Mouse (Mus musculus) embryonic facial prominence, embryonic 11.5 days (tissue): ENCODE results near the gene Plekhm3. TPM values are rescaled to one million over a fixed set of nuclear protein-coding genes. Genes with fewer than 3 reads are reported as not detected.

Experiments used
- ATAC-seq: fragments of 200-750 bp; cut with Nextera tagmentation; replicated peaks from 2 replicates; pipeline ENCODE4 v1.8.0; 2017; ENCODE audit warnings: low read depth; ENCODE audit not compliant: insufficient number of reproducible peaks, low FRiP score, low TSS enrichment
- DNase-seq: peaks from one replicate; pipeline ENCODE4 v3.0.0-alpha.2; 2015; ENCODE audit warnings: low spot score
- H3K27ac ChIP-seq: fragments of 300-500 bp; sonication (generic); replicated peaks from 2 replicates; pipeline ENCODE4 v1.5.1; 2014; ENCODE audit warnings: mild to moderate bottlenecking, low read depth, low read length, control low read depth
- H3K27me3 ChIP-seq: fragments of 300-500 bp; sonication (generic); 2 replicates; pipeline ENCODE4 v1.6.1; 2014; ENCODE audit warnings: mild to moderate bottlenecking, low read length, moderate library complexity, mixed read lengths; ENCODE audit not compliant: control insufficient read depth, insufficient read depth
- H3K36me3 ChIP-seq: fragments of 300-500 bp; sonication (generic); replicated peaks from 2 replicates; pipeline ENCODE4 v1.6.1; 2014; ENCODE audit warnings: low read depth, mild to moderate bottlenecking, low read length, moderate library complexity, mixed read lengths; ENCODE audit not compliant: control insufficient read depth, insufficient read depth
- H3K4me1 ChIP-seq: fragments of 300-500 bp; sonication (generic); 2 replicates; pipeline ENCODE4 v1.6.1; 2014; ENCODE audit warnings: low read length, mixed read lengths; ENCODE audit not compliant: control insufficient read depth, insufficient read depth
- H3K4me2 ChIP-seq: fragments of 300-500 bp; sonication (generic); 2 replicates; pipeline ENCODE4 v1.6.1; 2014; ENCODE audit warnings: low read depth, mild to moderate bottlenecking, control low read depth, low read length, moderate library complexity
- H3K4me3 ChIP-seq: fragments of 300-500 bp; sonication (generic); 2 replicates; pipeline ENCODE4 v1.5.1; 2014; ENCODE audit warnings: low read depth, low read length, control low read depth
- H3K9ac ChIP-seq: fragments of 300-500 bp; sonication (generic); replicated peaks from 2 replicates; pipeline ENCODE4 v1.6.1; 2014; ENCODE audit warnings: mild to moderate bottlenecking, control low read depth, low read length
- H3K9me3 ChIP-seq: fragments of 300-500 bp; sonication (generic); replicated peaks from 2 replicates; pipeline ENCODE4 v1.6.1; 2016; ENCODE audit warnings: mild to moderate bottlenecking, low read length, inconsistent platforms, mixed read lengths; ENCODE audit not compliant: control insufficient read depth
- WGBS: fragments of 180-500 bp; shearing (Covaris S2); extraction: QIAGEN DNeasy Blood & Tissue Kit; methylation state at CpG from one replicate; pipeline ENCODE4 v1.1.7; 2014; 5-methylcytosine and 5-hydroxymethylcytosine counted together
- polyA plus RNA-seq: library from polyadenylated mRNA; unstranded; fragments of >200 nt; fragmentation: Nextera tagmentation; extraction: Ambion mirVana; gene quantifications from 2 replicates; pipeline ENCODE4 v1.2.1, GENCODE M21; 2014

The Plekhm3 gene
- polyA plus RNA-seq, 1 experiment from 2014 or later = 6.0 TPM

GRCm38 (mm10) chr1:64875156-64875555 is 81.5 kb downstream of the Plekhm3 start:
- Histone ChIP-seq H3K27ac (no peak overlapping the region), H3K9ac (no peak overlapping the region), H3K4me1 (no peaks in the 10 kb centered on the region), H3K4me2 (no peak overlapping the region), H3K27me3 (no peaks in the 10 kb centered on the region), H3K4me3 (no peak overlapping the region), H3K9me3 (no peaks in the 10 kb centered on the region), H3K36me3 (no peaks in the 10 kb centered on the region)
- DNase-seq (no peak), ATAC-seq (no peak)
- 89% methylated on average over 1 of the region's 1 CpGs for WGBS

- no peak overlapping the region for H3K4me3 ChIP-seq
- 75% methylated on average over 5 of the region's 5 CpGs for WGBS
- DNase-seq (no peak), ATAC-seq (no peak)
- no peaks in the 10 kb centered on the region for H3K4me1 ChIP-seq
- no peak overlapping the region for H3K27ac ChIP-seq
- no peak overlapping the region for H3K9ac ChIP-seq
- H3K36me3 ChIP-seq = no peaks in the 10 kb centered on the region
- H3K9me3 ChIP-seq = no peaks in the 10 kb centered on the region
- H3K27me3 ChIP-seq = no peaks in the 10 kb centered on the region
- H3K4me2 ChIP-seq = no peak overlapping the region
These were observed 84.7 kb downstream of the Plekhm3 start for GRCm38 (mm10) chr1:64871956-64872355.

GRCm38 (mm10) chr1:64867684-64868083 is 88.9 kb downstream of the Plekhm3 start:
- ATAC-seq = no peak
- H3K27me3 ChIP-seq = no peaks in the 10 kb centered on the region
- no peak overlapping the region for H3K9ac ChIP-seq
- 71% methylated on average over 4 of the region's 4 CpGs for WGBS
- no peaks in the 10 kb centered on the region for H3K36me3 ChIP-seq
- no peak overlapping the region for H3K27ac ChIP-seq
- no peaks in the 10 kb centered on the region for H3K9me3 ChIP-seq
- no peak overlapping the region for H3K4me3 ChIP-seq
- H3K4me2 ChIP-seq = no peak overlapping the region
- H3K4me1 ChIP-seq = no peaks in the 10 kb centered on the region
- DNase-seq = no peak

- DNase-seq (no peak), ATAC-seq (no peak)
- Histone ChIP-seq H3K9me3 (no peaks in the 10 kb centered on the region), H3K27me3 (no peaks in the 10 kb centered on the region), H3K4me1 (no peaks in the 10 kb centered on the region), H3K27ac (no peak overlapping the region), H3K4me3 (no peak overlapping the region), H3K9ac (no peak overlapping the region), H3K4me2 (no peak overlapping the region), H3K36me3 (no peaks in the 10 kb centered on the region)
- 76% methylated on average over 1 of the region's 1 CpGs for WGBS
These were observed 90.5 kb downstream of the Plekhm3 start for GRCm38 (mm10) chr1:64866140-64866539.

GRCm38 (mm10) chr1:64860235-64860920 is 96.2 kb downstream of the Plekhm3 start:
- DNase-seq = no peak
- Histone ChIP-seq H3K36me3 (no peaks in the 10 kb centered on the region), H3K27me3 (no peaks in the 10 kb centered on the region), H3K9ac (no peak overlapping the region), H3K27ac (no peak overlapping the region), H3K9me3 (no peaks in the 10 kb centered on the region), H3K4me1 (no peaks in the 10 kb centered on the region), H3K4me2 (no peak overlapping the region), H3K4me3 (no peak overlapping the region)
- ATAC-seq = no peak
- 92% methylated on average over 11 of the region's 11 CpGs for WGBS

DNA sequence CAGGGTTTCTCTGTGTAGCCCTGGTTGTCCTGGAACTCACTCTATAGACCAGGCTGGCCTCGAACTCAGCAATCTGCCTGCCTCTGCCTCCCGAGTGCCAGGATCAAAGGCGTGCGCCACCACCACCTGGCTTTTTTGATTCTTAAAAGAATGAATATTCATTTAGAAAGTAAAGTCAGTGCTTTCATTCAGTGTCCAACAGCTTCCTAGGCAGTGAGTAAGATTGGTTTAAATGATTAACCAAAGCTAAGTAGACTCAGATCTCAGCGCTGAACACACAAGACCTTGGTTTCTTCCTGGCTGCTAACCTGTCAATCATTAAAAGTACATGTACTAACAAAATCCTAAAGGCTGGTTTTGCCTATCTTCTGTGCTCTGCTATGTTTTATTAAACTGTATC is 96.8 kb downstream of the Plekhm3 start:
- 88% methylated on average over 5 of the region's 5 CpGs for WGBS
- ATAC-seq (no peak), DNase-seq (no peak)
- Histone ChIP-seq H3K4me3 (no peak overlapping the region), H3K9me3 (no peaks in the 10 kb centered on the region), H3K4me1 (no peaks in the 10 kb centered on the region), H3K4me2 (no peak overlapping the region), H3K9ac (no peak overlapping the region), H3K27me3 (no peaks in the 10 kb centered on the region), H3K36me3 (no peaks in the 10 kb centered on the region), H3K27ac (no peak overlapping the region)

DNA sequence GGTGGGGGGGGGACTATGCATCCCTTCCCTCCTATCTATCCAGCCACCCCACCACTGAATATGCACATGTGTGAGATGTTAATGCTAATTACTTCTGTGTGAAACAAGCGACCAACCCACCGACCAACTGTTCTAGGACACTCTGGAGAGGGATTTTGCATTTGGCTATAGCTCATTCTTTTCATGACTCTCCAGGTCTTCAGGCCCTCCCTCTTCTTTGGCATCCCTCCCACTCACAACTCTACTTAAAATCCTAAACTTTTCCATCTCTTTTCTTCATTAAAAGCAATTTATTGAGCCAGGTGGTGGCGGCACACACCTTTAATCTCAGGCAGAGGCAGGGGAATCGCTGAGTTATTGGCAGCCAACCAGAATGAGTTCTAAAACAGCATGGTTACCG is 101.8 kb downstream of the Plekhm3 start:
- ATAC-seq = no peak

GRCm38 (mm10) chr1:64853738-64854730 is 102.6 kb downstream of the Plekhm3 start:
- H3K9me3 ChIP-seq = no peaks in the 10 kb centered on the region
- WGBS = 49% methylated on average over 5 of the region's 5 CpGs
- ATAC-seq = peak; percentile 83; the same call in 1 of the 2 replicates
- H3K36me3 ChIP-seq = no peaks in the 10 kb centered on the region
- no peak overlapping the region for H3K27ac ChIP-seq
- no peaks in the 10 kb centered on the region for H3K4me1 ChIP-seq
- no peak overlapping the region for H3K9ac ChIP-seq
- no peak overlapping the region for H3K4me3 ChIP-seq
- peak; percentile 27 for DNase-seq
- H3K4me2 ChIP-seq = no peak overlapping the region
- no peaks in the 10 kb centered on the region for H3K27me3 ChIP-seq

More for the DNA sequence above, 101.8 kb downstream of the Plekhm3 start:
- DNase-seq = no peak
- H3K4me3 ChIP-seq = no peak overlapping the region
- no peaks in the 10 kb centered on the region for H3K4me1 ChIP-seq
- H3K9ac ChIP-seq = no peak overlapping the region
- no peak overlapping the region for H3K27ac ChIP-seq
- H3K27me3 ChIP-seq = no peaks in the 10 kb centered on the region
- H3K4me2 ChIP-seq = no peak overlapping the region
- H3K9me3 ChIP-seq = no peaks in the 10 kb centered on the region
- H3K36me3 ChIP-seq = no peaks in the 10 kb centered on the region
- 86% methylated on average over 5 of the region's 5 CpGs for WGBS
